Mouse (Mus musculus) CH12.LX (cell line): ENCODE measurements around the gene Chd2. TPM values are rescaled to one million over a fixed set of nuclear protein-coding genes. Genes with fewer than 3 reads are reported as not detected.

ENCODE experiments used
- DNase-seq: peaks from one replicate; pipeline ENCODE4 v3.0.0-alpha.2; 2013; ENCODE audit errors: extremely low read depth
- H3K27ac ChIP-seq: 2 replicates; pipeline ENCODE4 v1.5.1; 2012; ENCODE audit warnings: low read depth, mild to moderate bottlenecking, control low read depth, moderate library complexity; ENCODE audit not compliant: insufficient read depth
- H3K27me3 ChIP-seq: replicated peaks from 2 replicates; pipeline ENCODE3; 2012; ENCODE audit warnings: inconsistent platforms
- H3K36me3 ChIP-seq, 2 experiments: replicated peaks in 1 of 2; 2 replicates each; pipeline versions ENCODE3 to v1.6.1; 2012; ENCODE audit warnings: inconsistent platforms in 1 of 2, low read length in 1 of 2, mild to moderate bottlenecking in 1 of 2, mixed read lengths in 1 of 2, moderate library complexity in 1 of 2; ENCODE audit not compliant: control insufficient read depth in 1 of 2, insufficient read depth in 1 of 2
- H3K4me1 ChIP-seq, 2 experiments: 2 replicates each; pipeline ENCODE4 v1.6.1; 2012; ENCODE audit warnings: inconsistent platforms in 1 of 2, moderate library complexity in 1 of 2; ENCODE audit not compliant: insufficient read depth in 2 of 2, control insufficient read depth in 1 of 2
- H3K4me2 ChIP-seq: 2 replicates; pipeline ENCODE4 v1.6.1; 2012; ENCODE audit warnings: low read depth, mild to moderate bottlenecking, control low read depth; ENCODE audit not compliant: poor library complexity, insufficient read depth, severe bottlenecking
- H3K4me3 ChIP-seq, 3 experiments: fragments of 150-350 bp in 1 of 3; sonication (generic) in 1 of 3; replicated peaks in 1 of 3; 2 replicates each; pipeline versions ENCODE3 to v1.5.1; 2011 to 2012; ENCODE audit warnings: low read depth in 2 of 3, low read length in 2 of 3, mild to moderate bottlenecking in 2 of 3, moderate library complexity in 2 of 3, control low read depth in 1 of 3, improper control_type of control experiment in 1 of 3, inconsistent platforms in 1 of 3, mixed read lengths in 1 of 3; ENCODE audit not compliant: poor library complexity in 1 of 3
- H3K79me2 ChIP-seq: replicated peaks from 2 replicates; pipeline ENCODE4 v1.6.1; 2012; ENCODE audit warnings: mild to moderate bottlenecking, moderate library complexity; ENCODE audit not compliant: control insufficient read depth, poor library complexity, insufficient read depth, severe bottlenecking; ENCODE audit errors: extremely low read depth
- H3K9ac ChIP-seq: 2 replicates; pipeline ENCODE4 v1.6.1; 2012; ENCODE audit warnings: low read depth, mild to moderate bottlenecking, control low read depth, moderate library complexity; ENCODE audit not compliant: insufficient read depth
- H3K9me3 ChIP-seq: replicated peaks from 2 replicates; pipeline ENCODE3; 2012; ENCODE audit warnings: low read length, inconsistent platforms, mixed read lengths
- BHLHE40 ChIP-seq: IDR thresholded peaks from 2 replicates; pipeline ENCODE4 v1.6.1; 2011; ENCODE audit warnings: mild to moderate bottlenecking, low read depth, low read length, improper control_type of control experiment
- CHD1 ChIP-seq: IDR thresholded peaks from 2 replicates; pipeline ENCODE4 v1.6.1; 2012; ENCODE audit warnings: low read depth, low read length, improper control_type of control experiment, inconsistent platforms
- CTCF ChIP-seq, 2 experiments: IDR thresholded peaks in 1 of 2; conservative IDR thresholded peaks in 1 of 2; 2 replicates each; pipeline ENCODE4 v1.5.1; 2011 to 2012; ENCODE audit warnings: low read depth in 2 of 2, low read length in 2 of 2, improper control_type of control experiment in 1 of 2, inconsistent platforms in 1 of 2, mild to moderate bottlenecking in 1 of 2, moderate library complexity in 1 of 2
- E2F4 ChIP-seq: IDR thresholded peaks from 2 replicates; pipeline ENCODE4 v1.6.1; 2011; ENCODE audit warnings: low read depth, low read length, improper control_type of control experiment; ENCODE audit not compliant: insufficient replicate concordance
- ETS1 ChIP-seq: conservative IDR thresholded peaks from 2 replicates; pipeline ENCODE4 v1.6.1; 2012; ENCODE audit warnings: low read depth, mild to moderate bottlenecking, inconsistent platforms, low read length, improper control_type of control experiment, moderate library complexity
- GABPA ChIP-seq: IDR thresholded peaks from 2 replicates; pipeline ENCODE4 v1.6.1; 2012; ENCODE audit warnings: low read depth, low read length, improper control_type of control experiment, inconsistent platforms; ENCODE audit not compliant: insufficient replicate concordance
- JUN ChIP-seq: IDR thresholded peaks from 2 replicates; pipeline ENCODE4 v1.6.1; 2011; ENCODE audit warnings: low read depth, mild to moderate bottlenecking, low read length, improper control_type of control experiment, moderate library complexity; ENCODE audit not compliant: insufficient read depth
- JUND ChIP-seq: conservative IDR thresholded peaks from 2 replicates; pipeline ENCODE4 v1.6.1; 2011; ENCODE audit warnings: low read depth, low read length, improper control_type of control experiment
- KAT2A ChIP-seq: IDR thresholded peaks from 2 replicates; pipeline ENCODE4 v1.6.1; 2012; ENCODE audit warnings: low read length, improper control_type of control experiment, inconsistent platforms; ENCODE audit not compliant: insufficient replicate concordance
- MAFK ChIP-seq: IDR thresholded peaks from 2 replicates; pipeline ENCODE4 v1.6.1; 2011; ENCODE audit warnings: low read length, improper control_type of control experiment; ENCODE audit not compliant: insufficient replicate concordance
- MAX ChIP-seq: IDR thresholded peaks from 2 replicates; pipeline ENCODE4 v1.6.1; 2011; ENCODE audit warnings: low read length, improper control_type of control experiment
- MEF2A ChIP-seq: IDR thresholded peaks from 2 replicates; pipeline ENCODE4 v1.6.1; 2014; ENCODE audit warnings: low read depth, mild to moderate bottlenecking, inconsistent platforms, low read length, improper control_type of control experiment, borderline replicate concordance
- MXI1 ChIP-seq: IDR thresholded peaks from 2 replicates; pipeline ENCODE4 v1.6.1; 2011; ENCODE audit warnings: mild to moderate bottlenecking, low read depth, low read length, improper control_type of control experiment
- MYC ChIP-seq: IDR thresholded peaks from 2 replicates; pipeline ENCODE4 v1.6.1; 2011; ENCODE audit warnings: low read depth, mild to moderate bottlenecking, improper control_type of control experiment, low read length
- NELFE ChIP-seq: IDR thresholded peaks from 2 replicates; pipeline ENCODE4 v1.6.1; 2011; ENCODE audit warnings: low read depth, low read length, improper control_type of control experiment
- NRF1 ChIP-seq: IDR thresholded peaks from 2 replicates; pipeline ENCODE4 v1.6.1; 2014; ENCODE audit warnings: low read depth, mild to moderate bottlenecking, inconsistent platforms, low read length, improper control_type of control experiment, moderate library complexity
- PAX5 ChIP-seq: IDR thresholded peaks from 2 replicates; pipeline ENCODE4 v1.6.1; 2012; ENCODE audit warnings: low read length, inconsistent platforms, mixed read lengths
- POLR2AphosphoS2 ChIP-seq: IDR thresholded peaks from 2 replicates; pipeline ENCODE4 v1.6.1; 2011; ENCODE audit warnings: low read depth, low read length, improper control_type of control experiment
- RAD21 ChIP-seq: IDR thresholded peaks from 2 replicates; pipeline ENCODE4 v1.6.1; 2011; ENCODE audit warnings: low read depth, mild to moderate bottlenecking, low read length, improper control_type of control experiment, moderate library complexity
- SIN3A ChIP-seq: IDR thresholded peaks from 2 replicates; pipeline ENCODE4 v1.6.1; 2012; ENCODE audit warnings: low read length, improper control_type of control experiment, inconsistent platforms
- SMC3 ChIP-seq: IDR thresholded peaks from 2 replicates; pipeline ENCODE4 v1.6.1; 2011; ENCODE audit warnings: low read depth, low read length, improper control_type of control experiment
- TBP ChIP-seq: conservative IDR thresholded peaks from 2 replicates; pipeline ENCODE4 v1.6.1; 2011; ENCODE audit warnings: low read depth, low read length, improper control_type of control experiment
- TCF12 ChIP-seq: IDR thresholded peaks from 2 replicates; pipeline ENCODE4 v1.6.1; 2014; ENCODE audit warnings: low read depth, mild to moderate bottlenecking, inconsistent platforms, low read length, improper control_type of control experiment
- UBTF ChIP-seq: IDR thresholded peaks from 2 replicates; pipeline ENCODE4 v1.6.1; 2012; ENCODE audit warnings: low read depth, mild to moderate bottlenecking, inconsistent platforms, low read length, improper control_type of control experiment, moderate library complexity
- USF1 ChIP-seq: IDR thresholded peaks from 2 replicates; pipeline ENCODE4 v1.6.1; 2014; ENCODE audit warnings: low read depth, mild to moderate bottlenecking, inconsistent platforms, low read length, improper control_type of control experiment
- USF2 ChIP-seq: conservative IDR thresholded peaks from 2 replicates; pipeline ENCODE4 v1.6.1; 2011; ENCODE audit warnings: low read depth, low read length, improper control_type of control experiment
- ZC3H11A ChIP-seq: IDR thresholded peaks from 2 replicates; pipeline ENCODE4 v1.6.1; 2012; ENCODE audit warnings: low read depth, mild to moderate bottlenecking, inconsistent platforms, low read length, improper control_type of control experiment
- ZKSCAN1 ChIP-seq: IDR thresholded peaks from 2 replicates; pipeline ENCODE4 v1.6.1; 2012; ENCODE audit warnings: low read depth, inconsistent platforms, low read length, improper control_type of control experiment, borderline replicate concordance
- ZMIZ1 ChIP-seq: IDR thresholded peaks from 2 replicates; pipeline ENCODE4 v1.6.1; 2012; ENCODE audit warnings: low read depth, mild to moderate bottlenecking, inconsistent platforms, low read length, improper control_type of control experiment
- dilution Hi-C: fragments of 300-500 bp; cut with MboI; formaldehyde crosslinking; loops from 2 replicates; pipeline ENCODE4 v1.14.3; 2020; ENCODE audit warnings: low sequenced_read_pairs; ENCODE audit not compliant: extremely low pct_unique_long_range_greater_than_20kb, extremely low pct_ligation_motif_present
- in situ Hi-C: fragments of 300-500 bp; cut with MboI; formaldehyde crosslinking; loops from 3 replicates; pipeline ENCODE4 v1.14.3; 2019; ENCODE audit warnings: low sequenced_read_pairs, low pct_ligation_motif_present, low pct_unique_long_range_greater_than_20kb, mixed read lengths
- polyA plus RNA-seq: library from polyadenylated mRNA; unstranded; fragments of >175 nt; gene quantifications from 2 replicates; pipeline ENCODE4 v1.2.1, GENCODE M21; 2012; ENCODE audit warnings: low read depth; ENCODE audit not compliant: insufficient read length
- total RNA-seq, 2 experiments: library from RNA; depleted of rRNA; stranded (reverse); fragments of 300-350 nt in 1 of 2; fragments of >200 nt in 1 of 2; gene quantifications; 2 replicates each; pipeline ENCODE4 v1.2.3; 2012 to 2014

Chd2 gene
- total and polyA plus RNA-seq, 3 experiments: 23.2 to 39.3 (median 30.9) TPM

DNA sequence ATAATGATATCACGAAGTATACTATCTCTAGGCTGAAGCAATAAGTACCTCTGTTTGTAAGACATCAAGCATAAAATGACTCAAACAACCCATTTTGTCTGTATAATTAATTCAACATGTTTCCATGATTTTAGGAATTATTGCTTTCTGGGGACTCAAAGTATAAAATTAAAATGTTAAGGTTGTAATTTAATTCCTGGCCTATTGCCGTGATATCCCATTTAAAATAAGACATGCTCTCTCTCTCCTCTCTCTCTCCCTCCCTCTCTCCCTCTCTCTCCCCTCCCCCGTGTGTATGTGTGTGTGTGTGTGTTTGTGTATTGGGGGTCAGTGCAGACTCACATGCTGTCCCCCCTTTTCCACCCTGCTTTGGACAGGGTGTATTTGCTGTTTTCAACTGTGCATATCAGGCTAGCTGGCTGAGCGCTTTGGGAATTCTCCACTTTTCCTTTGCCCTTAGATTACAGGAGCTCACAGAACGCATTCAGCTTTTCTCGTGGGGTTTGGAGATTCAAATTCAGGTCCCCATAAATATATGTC lies 40.3 kb upstream of the Chd2 start:
- H3K79me2 ChIP-seq: 0 out of 2 replicates have a peak, but pooled peaks cover 3% of the 10 kb centered on the region
- in situ Hi-C loops: no loop called here
- H3K4me3 ChIP-seq: peak overlapping the region in 1 of 3 experiments; percentile 17
- H3K27me3 ChIP-seq: no peaks in the 10 kb centered on the region
- dilution Hi-C loops: no loop called here
- no peaks in the 10 kb centered on the region for H3K9me3 ChIP-seq
- peaks cover 22 to 67% of the 10 kb centered on the region in 2 experiments for H3K4me1 ChIP-seq
- H3K9ac ChIP-seq: peak overlapping the region; percentile 94
- TF ChIP-seq NRF1 (no peak), E2F4 (no peak), TBP (no peak), MYC (no peak), ZMIZ1 (no peak), GABPA (no peak), MEF2A (no peak), ETS1 (no peak), PAX5 (no peak), BHLHE40 (no peak), ZKSCAN1 (no peak), CHD1 (no peak), CTCF (conservative IDR thresholded peaks at IDR 0.05 in 1 of 2, IDR thresholded peaks at IDR 0.05 in 1 of 2; ENCODE audit: low read depth in 2 of 2, low read length in 2 of 2) (no peak), JUN (no peak), RAD21 (no peak), TCF12 (no peak), JUND (no peak), KAT2A (no peak)
- peak overlapping the region; percentile 68 for H3K4me2 ChIP-seq
- DNase-seq: no peak
- H3K36me3 ChIP-seq: no peaks in the 10 kb centered on the region
- H3K27ac ChIP-seq: peak overlapping the region; percentile 82

DNA sequence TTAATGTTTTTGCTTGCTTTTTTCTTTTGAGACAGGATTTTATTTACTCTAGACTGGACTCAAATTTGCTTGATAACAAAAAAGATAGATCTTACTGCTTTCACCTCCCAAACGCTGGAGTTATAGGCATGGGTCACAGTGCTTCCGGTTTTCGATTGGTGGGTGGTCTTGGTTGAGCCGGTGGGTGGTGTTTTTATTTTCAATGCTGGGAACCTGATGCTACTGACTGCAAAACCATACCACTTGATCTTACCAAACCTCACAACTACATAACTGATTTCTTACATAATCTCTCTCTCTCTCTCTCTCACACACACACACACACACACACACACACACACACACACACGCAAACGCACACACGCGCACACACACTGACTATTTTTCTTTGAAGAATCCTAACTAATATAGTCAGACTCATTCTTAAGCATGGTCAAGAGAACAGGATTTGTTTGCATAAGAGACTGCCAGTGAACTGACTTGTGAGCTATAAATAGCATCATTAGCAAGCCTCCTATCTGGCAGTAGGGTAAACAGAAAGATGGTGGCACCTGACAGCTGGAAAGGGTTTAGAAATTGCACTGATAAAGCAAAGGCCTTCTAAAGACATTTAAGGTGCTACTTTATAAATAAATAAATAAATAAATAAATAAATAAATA lies 37.6 kb upstream of the Chd2 start:
- dilution Hi-C loops: no loop called here
- peak overlapping the region; percentile 58; the same call in 1 of the 2 replicates for H3K27ac ChIP-seq
- no peaks in the 10 kb centered on the region for H3K9me3 ChIP-seq
- 0 out of 2 replicates have a peak, but pooled peaks cover 3% of the 10 kb centered on the region for H3K79me2 ChIP-seq
- peak overlapping the region; percentile 44; the same call in 1 of the 2 replicates for H3K9ac ChIP-seq
- H3K4me3 ChIP-seq: no peak overlapping the region
- peaks cover 14 to 54% of the 10 kb centered on the region in 2 experiments; a peak in 3 of 4 replicates for H3K4me1 ChIP-seq
- DNase-seq: no peak
- peak overlapping the region; percentile 90 for H3K4me2 ChIP-seq
- H3K27me3 ChIP-seq: no peaks in the 10 kb centered on the region
- in situ Hi-C loops: no loop called here
- no peaks in the 10 kb centered on the region for H3K36me3 ChIP-seq
- TF ChIP-seq MAX (0 out of 2 replicates have a peak, but pooled peaks have one; percentile 23), NELFE (no peak), SIN3A (no peak), USF1 (no peak), RAD21 (no peak), POLR2AphosphoS2 (no peak), CTCF (conservative IDR thresholded peaks at IDR 0.05 in 1 of 2, IDR thresholded peaks at IDR 0.05 in 1 of 2; ENCODE audit: low read depth in 2 of 2, low read length in 2 of 2) (no peak), SMC3 (no peak), E2F4 (no peak), MXI1 (peak; percentile 50; the same call in 1 of the 2 replicates), BHLHE40 (peak; percentile 14; the same call in 1 of the 2 replicates), JUN (peak; percentile 21; the same call in 1 of the 2 replicates), MAFK (no peak), MEF2A (peak; percentile 96), PAX5 (no peak), JUND (no peak), USF2 (no peak), ZKSCAN1 (no peak), KAT2A (no peak), ZC3H11A (no peak), ZMIZ1 (no peak), UBTF (no peak)
